Mouse (Mus musculus) ES-Bruce4 (cell line): ENCODE data around the gene Sh3bgrl3.

Experiments used
- CTCF ChIP-seq: IDR thresholded peaks from one replicate; pipeline ENCODE4 v1.8.1; 2011; ENCODE audit warnings: low read depth, low read length
- POLR2A ChIP-seq: IDR thresholded peaks from one replicate; pipeline ENCODE4 v1.8.1; 2011; ENCODE audit warnings: low read length; ENCODE audit not compliant: insufficient read depth

GRCm38 (mm10) chr4:134152112-134152511 lies 23.5 kb upstream of the Sh3bgrl3 start:
- TF ChIP-seq CTCF, result no peak
- no peak for TF ChIP-seq POLR2A
